Mouse (Mus musculus): ENCODE data around the gene Gng8.
A peak's percentile ranks its signal among the peaks of the same experiment; 100 is the strongest.

Gene Gng8

DNA sequence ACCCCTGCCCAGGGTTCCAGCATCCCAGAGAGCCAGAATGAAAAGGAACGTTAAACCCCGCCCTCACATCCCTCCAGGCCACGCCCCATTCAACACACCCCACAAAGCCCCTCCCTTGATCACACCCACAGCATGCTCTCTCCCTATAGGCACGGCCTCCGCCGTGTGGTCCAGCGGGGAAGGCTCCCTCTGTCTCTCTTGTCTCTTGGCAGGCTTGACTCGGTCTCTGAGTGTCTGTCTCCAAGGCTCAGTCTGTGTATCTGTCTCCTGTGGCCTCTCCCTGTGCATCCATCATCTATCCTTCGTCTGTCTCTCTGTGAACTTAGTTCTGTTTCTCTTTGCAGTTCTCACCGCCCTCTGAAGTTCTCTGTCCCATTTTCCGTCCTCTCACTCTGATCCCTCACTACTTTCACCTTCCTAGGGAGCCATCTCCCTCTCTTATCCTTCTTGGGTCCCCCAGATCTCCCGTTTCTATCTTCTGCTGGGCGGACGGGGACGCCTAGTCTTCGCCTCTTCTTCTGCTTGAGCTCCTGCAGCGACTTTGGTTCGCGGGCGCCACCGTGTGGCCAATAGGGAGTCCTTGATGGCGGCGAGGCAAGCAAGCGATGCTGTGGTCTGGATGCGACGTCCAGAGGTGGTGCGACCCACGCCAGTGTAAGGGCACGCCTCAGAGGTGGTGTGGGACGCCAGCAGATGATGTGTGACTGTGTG, at the start of gene Gng8:
Gene Gng8, plus strand, starts transcription at position 146 of the 711 bp plus-strand sequence.
- DNase-seq, result peak; percentile 90 to 92

DNA sequence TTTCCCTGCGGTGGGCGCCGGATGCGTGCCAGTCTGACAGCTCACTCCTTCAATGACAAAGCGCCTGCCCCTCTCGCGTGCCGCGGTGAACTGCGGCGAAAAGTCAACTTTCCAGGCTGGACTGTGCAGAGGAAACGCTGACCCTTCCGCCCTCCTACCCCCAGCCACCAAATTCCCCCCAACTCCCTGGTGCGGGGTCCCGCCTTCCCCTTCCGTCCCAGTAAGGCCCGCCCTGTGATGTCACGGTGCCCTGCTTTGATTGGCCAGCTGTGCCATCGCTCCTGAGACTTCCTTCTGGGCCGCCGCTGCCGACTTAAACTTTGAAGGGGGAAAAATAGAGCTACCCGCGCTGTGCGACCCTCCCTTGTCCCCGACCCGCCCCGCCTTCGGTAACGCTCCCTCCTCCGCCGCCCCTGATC, 48.9 kb upstream of the Gng8 start, which contains the start of gene Prkd2:
Gene Prkd2, plus strand, starts transcription at position 258 of the 419 bp plus-strand sequence.
- DNase-seq, result peak; percentile 89 to 94

DNA sequence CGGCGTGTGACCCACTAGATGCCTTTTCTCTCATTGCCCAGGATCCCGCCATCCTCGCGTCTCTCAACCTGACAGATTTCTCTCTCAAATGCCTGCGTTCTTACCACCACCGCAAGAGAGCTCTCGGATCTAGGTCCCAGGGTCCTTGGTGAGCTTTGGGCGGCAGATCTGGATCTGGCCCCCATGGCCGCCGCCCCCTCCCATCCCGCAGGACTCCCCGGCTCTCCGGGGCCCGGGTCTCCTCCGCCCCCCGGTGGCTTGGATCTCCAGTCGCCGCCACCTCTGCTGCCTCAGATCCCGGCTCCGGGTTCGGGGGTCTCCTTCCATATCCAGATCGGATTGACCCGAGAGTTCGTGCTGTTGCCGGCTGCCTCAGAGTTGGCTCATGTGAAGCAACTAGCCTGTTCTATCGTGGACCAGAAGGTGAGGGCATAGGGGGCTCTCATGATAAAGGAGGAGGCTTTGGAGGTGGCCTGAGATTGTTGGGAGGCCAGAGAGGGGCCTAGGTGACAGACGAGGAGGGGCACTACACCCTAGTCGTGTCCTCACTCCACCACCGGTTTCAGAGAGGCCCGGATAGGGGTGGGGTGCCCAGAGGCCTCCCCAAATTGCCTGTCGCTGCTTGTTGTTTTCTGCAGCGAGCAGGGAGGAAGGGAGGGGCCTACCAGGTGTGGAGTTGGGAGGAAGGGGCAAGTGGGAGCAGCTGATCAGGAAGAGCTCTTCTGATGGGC, 48.0 kb upstream of the Gng8 start:
- DNase-seq, result peak; percentile 26 to 35

DNA sequence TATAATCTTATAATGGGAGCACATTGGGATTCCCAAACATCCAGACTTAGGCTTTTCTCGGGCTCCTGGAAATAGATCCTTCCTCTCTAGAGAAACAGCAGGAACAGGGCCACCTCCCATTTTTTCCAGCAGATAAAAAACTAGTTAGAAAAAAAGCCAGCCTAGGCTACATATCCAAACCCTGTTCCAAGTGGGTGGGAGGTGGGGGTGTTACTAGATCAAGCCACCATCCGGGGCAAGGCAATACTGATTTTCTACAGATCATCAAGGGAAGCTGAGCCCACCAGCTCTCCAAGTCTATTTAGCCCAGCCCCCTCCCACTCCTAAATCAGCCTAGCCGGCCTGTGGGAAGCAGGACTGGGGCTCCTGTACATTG, 46.9 kb upstream of the Gng8 start:
- DNase-seq, result no peak

DNA sequence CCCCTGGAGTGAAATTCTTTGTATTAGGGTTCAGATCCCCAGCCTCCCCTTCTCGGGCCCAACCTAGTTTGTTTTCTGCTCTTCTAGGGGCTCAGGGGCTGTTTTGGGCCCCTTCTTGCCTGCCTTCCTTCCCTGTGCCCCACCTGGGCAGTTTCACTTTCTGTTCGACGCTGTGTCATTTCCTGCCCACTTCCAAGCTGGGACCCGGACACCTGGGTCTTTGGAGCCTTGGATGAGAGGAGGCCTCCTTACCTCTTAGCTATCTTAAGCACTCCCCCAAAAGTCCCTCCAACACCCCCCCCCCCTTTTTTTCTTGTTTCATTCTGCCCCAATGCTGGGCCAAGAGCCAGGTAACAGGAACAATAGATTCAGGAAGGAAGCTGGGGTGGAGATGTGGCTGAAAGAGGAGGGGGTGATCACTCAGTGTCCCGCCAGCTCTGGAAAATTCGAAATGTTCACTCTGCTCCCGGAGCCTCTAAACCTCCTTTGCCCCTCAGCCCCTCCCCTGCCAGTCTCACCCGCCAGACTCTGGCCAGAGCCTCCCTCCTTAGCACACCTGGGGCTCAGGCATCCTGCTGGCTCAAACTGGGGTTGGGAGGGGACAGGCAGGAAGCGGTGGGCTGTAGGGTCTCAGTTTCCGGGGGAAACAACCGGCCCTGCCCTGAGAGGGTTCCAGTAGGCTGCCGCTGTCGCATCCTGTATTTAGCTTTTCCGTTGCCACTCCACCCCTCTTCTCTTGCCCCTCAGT, 46.3 kb upstream of the Gng8 start:
- DNase-seq, result no peak

DNA sequence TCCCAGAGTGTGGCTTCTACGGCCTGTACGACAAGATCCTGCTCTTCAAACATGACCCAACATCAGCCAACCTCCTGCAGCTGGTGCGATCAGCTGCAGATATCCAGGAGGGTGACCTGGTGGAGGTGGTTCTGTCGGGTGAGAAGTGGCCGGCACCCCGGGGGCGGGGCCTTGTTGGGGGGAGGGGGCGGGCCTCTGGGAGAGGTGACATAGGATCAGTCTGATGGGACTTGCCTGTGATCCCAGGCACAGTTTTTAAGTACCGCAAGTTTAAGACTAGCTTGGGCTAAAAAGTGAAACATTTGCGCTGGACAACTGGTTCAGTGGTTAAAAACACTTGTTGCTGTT, 45.8 kb upstream of the Gng8 start:
- no peak for DNase-seq

DNA sequence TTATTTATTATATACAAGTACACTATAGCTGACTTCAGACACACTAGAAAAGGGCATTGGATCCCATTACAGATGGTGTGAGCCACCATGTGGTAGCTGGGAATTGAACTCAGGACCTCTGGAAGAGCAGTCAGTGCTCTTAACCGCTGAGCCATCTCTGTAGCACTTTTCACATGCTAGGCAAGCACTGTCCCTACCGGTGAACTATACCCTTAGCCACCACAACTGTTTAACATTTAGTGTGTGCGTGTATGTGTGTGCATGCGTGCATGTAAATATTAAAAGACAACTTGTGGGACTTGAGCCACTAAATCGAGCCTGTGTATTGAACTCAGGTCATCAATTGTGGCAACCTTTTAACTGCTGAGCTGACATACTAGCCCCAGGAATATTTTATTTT, 44.8 kb upstream of the Gng8 start:
- no peak for DNase-seq

DNA sequence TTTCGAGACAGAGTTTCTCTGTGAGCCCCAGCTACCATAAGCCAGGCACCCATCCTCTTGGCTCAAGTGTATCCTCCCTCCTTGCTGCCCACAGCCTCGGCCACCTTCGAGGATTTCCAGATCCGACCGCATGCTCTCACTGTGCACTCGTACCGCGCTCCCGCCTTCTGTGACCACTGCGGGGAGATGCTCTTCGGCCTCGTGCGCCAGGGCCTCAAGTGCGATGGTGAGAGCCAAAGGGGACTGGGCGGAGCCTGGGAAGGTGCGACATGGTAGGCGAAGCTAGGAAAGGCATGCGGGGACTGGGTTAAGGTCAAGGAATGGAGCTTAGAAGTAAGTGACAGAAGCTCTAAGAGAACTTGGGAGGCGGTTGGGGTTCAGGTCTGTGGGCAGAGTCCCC, 44.1 kb upstream of the Gng8 start:
- DNase-seq, result no peak

DNA sequence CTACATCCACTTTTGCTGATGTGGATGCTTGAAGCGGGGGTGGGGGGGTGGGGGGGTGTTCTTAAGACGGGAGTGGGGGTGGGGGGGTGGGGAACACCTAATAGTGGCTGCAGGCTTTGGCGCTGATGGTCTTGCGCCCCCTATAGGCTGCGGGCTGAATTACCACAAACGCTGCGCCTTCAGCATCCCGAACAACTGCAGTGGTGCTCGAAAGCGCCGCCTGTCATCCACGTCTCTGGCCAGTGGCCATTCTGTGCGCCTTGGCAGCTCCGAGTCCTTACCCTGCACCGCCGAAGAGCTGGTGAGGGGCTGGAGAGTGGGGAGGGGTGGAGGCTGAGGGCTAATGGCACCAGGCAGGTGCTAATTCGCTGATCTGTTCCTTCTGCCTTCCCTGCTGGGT, 43.0 kb upstream of the Gng8 start:
- peak; percentile 81 to 89 for DNase-seq

DNA sequence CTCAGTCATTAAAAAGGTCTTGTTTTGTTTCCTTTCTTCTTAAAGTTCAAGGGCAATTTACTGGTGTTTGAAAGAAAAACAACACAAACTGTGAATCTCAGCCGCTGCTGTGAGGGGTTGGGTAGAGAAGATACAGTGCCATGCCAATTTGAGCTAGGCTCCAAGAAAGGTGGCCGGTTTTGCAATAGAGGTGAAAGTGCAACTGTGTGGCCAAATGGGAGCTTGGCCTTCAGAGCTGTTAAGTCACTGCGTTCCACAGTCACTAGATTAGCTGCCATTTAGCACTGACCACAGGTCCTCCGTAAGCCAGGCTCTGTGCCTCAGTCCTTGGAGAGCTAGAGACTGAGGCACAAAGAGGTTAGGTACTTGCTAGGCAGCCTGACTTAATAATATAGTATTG, 40.0 kb upstream of the Gng8 start:
- no peak for DNase-seq

DNA sequence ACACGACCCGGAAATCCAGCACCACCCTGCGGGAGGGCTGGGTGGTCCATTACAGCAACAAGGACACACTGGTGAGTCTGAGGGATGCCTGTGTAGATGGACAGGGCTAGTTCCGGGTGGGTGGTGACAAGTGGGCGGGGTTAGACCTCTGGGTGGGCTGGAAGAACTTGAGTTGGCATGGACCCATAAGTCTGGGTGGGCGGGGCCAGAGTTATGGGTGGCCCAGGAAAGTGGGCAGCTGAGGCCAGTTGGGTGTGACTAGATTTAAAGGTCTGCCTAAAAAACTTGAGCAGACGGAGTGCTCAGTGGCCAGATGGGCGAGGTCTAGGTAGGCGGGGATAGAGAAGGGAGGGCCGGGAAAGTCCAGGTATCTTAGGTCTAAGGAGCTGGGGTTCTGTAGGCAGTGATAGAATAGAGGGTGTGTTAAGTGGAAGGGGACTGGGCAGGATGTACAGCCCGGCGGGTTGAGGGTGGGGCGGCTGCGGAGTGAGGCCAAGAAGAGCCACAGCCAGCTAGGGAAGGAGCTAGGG, 38.2 kb upstream of the Gng8 start:
- no peak for DNase-seq

DNA sequence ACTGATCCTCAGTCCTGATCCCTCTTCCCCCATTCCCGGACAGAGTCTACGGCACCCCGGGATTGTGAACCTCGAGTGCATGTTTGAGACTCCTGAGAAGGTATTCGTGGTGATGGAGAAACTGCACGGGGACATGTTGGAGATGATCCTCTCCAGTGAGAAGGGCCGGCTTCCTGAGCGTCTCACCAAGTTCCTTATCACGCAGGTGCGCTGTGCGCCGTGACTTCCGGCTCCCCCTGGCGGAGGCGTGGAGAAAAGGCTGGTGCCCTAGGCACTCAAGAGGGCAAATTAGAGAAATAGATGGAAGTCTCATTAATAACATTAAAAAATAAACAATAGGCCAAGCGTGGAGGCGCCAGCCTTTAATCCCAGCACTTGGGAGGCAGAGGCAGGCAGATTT, 33.2 kb upstream of the Gng8 start:
- DNase-seq, result peak; percentile 72 to 76

DNA sequence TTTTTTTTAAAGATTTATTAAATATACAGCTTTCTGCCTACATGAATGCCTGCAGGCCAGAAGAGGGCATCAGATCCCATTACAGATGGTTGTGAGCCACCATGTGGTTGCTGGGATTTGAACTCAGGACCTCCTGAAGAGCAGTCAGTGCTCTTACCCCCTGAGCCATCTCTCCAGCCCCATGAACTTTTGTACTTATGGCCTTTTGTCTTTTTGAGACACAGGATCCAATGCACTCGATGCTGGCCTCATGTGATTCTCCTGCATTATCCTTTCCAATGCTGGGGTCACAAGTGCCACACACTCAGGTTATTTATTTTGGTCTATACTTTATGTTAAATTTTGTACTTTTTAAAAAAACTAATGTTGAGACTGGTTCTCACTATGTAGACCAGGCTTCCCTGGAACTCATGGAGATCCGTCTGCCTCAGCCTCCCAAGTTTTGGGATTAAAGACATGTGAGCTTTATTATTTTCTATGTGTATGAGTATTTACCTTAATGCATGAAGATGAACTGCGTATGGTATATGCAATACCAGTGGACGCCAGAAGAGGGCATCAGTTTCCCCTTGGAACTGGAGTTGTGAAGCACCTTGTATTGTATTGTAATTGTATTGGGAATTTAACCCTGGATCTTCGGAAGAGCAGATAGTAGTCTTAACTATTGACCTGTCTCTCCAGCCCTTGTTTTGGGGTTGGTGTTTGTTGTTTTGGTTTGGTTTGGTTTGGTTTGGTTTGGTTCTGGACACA, 31.5 kb upstream of the Gng8 start:
- peak; percentile 78 to 87 for DNase-seq

DNA sequence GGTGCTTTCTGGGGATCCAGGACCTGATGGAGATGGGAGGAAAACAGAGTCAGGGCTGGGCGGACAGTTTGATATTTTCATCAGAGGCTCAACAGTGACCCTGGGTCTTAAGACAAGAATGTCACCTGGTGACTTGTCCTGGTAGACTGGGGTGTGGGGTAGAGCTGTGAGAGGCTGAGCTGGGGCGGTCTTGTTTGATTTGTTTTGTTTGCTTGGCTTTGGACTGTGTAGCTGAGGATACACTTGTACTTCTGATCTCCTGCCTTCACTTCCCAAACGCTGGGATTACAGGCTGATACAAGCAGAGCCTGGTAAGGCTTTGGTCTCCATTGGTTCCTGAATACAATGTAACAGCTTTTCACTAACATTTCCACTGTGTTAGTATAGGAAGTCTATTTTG, 24.1 kb upstream of the Gng8 start:
- DNase-seq, result no peak

DNA sequence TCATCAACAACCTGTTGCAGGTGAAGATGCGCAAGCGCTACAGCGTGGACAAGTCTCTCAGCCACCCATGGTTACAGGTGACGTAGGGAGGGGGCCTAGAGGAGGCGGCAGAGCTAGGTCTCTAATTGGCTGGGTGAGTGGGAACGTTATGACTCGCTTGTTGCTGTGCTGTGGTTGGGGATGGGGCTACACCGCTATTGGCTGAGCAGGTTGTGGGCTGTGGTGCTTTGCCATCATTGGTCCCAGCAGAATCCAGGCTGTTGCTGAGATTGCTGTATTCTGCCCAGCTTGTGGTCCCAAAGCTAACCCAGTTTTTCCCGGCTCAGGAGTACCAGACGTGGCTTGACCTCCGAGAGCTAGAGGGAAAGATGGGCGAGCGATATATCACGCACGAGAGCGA, 22.1 kb upstream of the Gng8 start:
- DNase-seq, result peak; percentile 92 to 94

DNA sequence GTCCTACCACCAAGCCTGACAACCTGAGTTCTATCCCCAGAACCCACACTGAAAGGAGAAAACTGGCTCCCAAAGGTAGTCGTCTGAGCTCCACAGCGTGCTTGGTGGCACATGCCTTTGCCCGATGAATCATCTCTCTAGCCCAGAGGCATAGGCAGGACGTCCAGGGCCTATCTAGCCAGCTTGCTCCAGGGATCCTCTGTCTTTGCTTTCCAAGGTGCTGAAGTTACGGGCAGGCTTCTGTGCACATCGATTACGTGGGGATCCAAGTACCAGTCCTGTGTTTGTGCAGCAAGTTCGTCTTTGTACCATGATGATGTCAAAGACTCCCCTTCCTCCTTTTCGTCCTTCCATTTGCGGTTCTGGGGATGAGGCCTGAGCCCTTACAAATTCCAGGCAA, 20.0 kb upstream of the Gng8 start:
- DNase-seq, result no peak

DNA sequence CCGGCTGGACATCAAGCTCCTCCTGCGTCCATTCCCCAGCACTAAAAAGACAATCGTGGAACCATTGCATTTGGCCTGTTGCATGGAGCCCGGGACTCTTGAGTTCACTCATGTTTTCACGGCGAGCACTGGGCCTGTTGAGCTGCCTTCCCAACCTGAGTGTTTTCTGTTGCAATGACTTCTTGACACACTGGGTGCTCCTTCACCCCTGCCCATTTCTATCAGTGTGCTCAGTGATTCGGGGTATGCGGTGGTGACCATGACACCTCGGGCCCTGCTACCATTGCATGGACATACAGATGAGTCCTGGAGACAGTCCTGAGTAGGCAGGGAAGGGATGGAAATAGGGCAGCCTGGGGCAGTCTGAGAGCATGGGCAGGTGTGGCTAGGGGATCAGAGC, 19.1 kb upstream of the Gng8 start:
- no peak for DNase-seq

DNA sequence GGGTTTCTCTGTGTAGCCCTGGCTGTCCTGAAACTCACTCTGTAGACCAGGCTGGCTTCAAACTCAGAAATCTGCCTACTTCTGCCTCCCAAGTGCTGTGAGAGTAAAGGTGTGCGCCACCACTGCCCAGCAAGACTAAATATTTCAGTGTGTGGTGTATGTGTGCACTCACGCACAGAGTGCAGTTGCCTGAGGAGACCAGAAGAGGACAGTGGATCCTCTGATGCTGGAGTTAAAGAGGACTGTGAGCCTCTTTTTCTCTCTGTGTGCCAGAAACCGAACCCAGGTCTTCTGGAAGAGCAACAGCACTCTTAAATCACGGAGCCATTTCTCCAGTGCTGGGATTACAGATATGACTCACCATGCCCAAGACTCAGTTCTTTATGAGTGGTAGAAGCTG, 18.2 kb upstream of the Gng8 start:
- DNase-seq, result no peak

DNA sequence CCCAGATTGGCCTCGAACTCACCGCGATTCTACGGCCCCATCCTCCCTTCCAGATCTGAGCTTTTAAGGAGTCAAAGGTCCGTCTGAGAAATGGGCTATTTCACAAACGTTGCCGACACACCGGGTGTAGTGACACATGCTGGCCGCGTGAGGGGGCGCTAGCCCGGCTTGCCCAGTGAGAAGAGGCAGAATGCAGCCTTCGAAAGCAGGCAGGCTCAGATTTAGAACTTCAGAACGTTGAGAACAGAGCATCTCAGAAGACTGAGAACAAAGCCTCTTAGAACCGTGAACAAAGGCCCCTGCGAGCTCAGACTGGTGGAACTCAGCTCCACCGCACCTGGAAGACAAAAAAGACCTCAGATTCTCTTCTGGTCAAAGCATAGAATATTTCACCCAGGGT, 17.4 kb upstream of the Gng8 start:
- peak; percentile 84 to 85 for DNase-seq

DNA sequence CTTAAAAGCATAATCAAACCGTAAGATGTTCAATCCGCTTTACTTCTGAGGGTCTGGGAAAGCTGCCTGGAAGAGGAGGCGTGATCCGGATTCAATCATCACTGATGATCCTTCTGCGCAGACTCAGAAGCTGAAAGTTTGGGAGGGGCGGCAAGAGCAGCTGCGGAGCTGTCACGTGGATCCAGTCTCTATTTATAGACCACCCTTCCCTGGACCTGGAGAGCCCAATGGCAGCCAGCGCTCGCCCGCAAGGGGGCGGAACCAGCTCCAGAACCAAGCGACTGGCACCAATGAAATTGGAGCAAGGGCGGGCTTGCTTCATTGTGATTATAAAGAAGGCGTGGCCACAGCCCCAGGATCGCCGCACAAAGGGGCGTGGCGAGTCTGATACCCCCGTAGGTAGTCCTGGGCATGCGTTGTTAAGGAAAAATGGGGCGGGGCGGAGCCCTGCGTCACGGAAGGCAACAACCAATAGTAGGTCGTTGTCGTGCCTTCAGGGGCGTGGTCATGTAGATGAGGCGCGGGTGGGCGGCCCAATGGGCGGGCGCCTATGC, 16.8 kb upstream of the Gng8 start:
- peak; percentile 99 to 100 for DNase-seq

DNA sequence AGATGAGACGGTGACA, 16.5 kb upstream of the Gng8 start, which contains the start of gene Dact3:
Gene Dact3, plus strand, starts transcription at position 8 of the 16 bp plus-strand sequence.
- DNase-seq, result no peak

DNA sequence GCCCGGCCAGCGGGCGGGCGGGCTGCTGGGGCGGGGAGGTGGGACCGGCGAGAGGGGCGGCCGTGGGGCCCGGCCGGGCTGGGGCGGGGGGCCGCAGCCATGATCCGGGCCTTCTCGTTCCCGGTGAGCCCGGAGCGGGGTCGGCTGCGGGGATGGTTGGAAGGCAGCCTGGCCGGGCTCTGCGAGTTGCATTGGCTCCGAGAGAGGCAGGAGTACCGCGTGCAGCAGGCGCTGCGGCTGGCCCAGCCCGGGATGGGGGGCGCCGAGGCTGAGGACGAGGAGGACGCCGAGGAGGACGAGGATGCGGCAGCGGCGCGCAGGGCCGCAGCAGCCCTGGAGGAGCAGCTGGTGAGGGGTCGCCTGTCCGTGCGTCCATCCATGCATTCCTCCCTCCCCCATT, 16.3 kb upstream of the Gng8 start:
- DNase-seq, result no peak

DNA sequence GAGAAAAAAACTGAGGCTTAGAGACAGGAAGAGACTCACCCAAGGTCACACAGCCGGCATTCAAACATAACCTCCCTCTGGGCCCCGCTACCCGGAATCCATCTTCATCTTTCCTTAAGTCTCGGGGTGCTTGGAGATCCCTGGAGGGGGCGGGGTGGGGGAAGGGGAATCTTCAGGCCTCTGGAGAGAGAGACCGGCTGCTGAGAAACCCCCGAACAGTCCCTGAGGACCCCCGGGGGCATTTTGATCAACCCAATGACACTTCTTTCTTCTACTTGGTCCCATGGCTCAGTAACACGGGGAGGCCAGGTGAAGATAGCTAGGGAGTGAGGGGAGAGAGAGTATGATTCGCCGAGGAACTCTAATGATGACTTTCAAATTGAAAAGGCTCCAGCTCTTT, 15.6 kb upstream of the Gng8 start:
- DNase-seq, result peak in 1 of 2 experiments; percentile 40
